Mouse (Mus musculus) C2C12 (cell line): ENCODE results near the gene Cdkn1b. TPM values are rescaled to one million over a fixed set of nuclear protein-coding genes. Genes with fewer than 3 reads are reported as not detected.
A peak's percentile ranks its signal among the peaks of the same experiment; 100 is the strongest.

Source experiments
- H3K27me3 ChIP-seq: one replicate; pipeline ENCODE4 v1.6.1; 2011; ENCODE audit not compliant: control insufficient read depth, insufficient read depth, insufficient read length
- H3K36me3 ChIP-seq: one replicate; pipeline ENCODE4 v1.6.1; 2011; ENCODE audit not compliant: control insufficient read depth, insufficient read depth
- H3K4me3 ChIP-seq: one replicate; pipeline ENCODE4 v1.5.1; 2011; ENCODE audit warnings: mild to moderate bottlenecking, control low read depth; ENCODE audit not compliant: poor library complexity, insufficient read depth, severe bottlenecking
- H3K79me2 ChIP-seq: one replicate; pipeline ENCODE4 v1.6.1; 2011; ENCODE audit not compliant: control insufficient read depth, insufficient read depth
- H3K79me3 ChIP-seq: one replicate; pipeline ENCODE4 v1.6.1; 2011; ENCODE audit warnings: low read depth, control low read depth
- H3ac ChIP-seq: one replicate; pipeline ENCODE3; 2011; ENCODE audit warnings: low read depth; ENCODE audit not compliant: control insufficient read depth, insufficient read length
- CEBPB ChIP-seq: IDR thresholded peaks from one replicate; pipeline ENCODE4 v1.6.1; 2011; ENCODE audit warnings: low read depth, mild to moderate bottlenecking, control low read depth, moderate library complexity
- CTCF ChIP-seq: IDR thresholded peaks from one replicate; pipeline ENCODE4 v1.5.1; 2011; ENCODE audit not compliant: control insufficient read depth, insufficient read depth, insufficient read length
- FOSL1 ChIP-seq: IDR thresholded peaks from one replicate; pipeline ENCODE4 v1.8.0; 2011; ENCODE audit warnings: mild to moderate bottlenecking, low read length; ENCODE audit not compliant: poor library complexity, insufficient read depth, severe bottlenecking
- MAX ChIP-seq: IDR thresholded peaks from one replicate; pipeline ENCODE4 v1.6.1; 2011; ENCODE audit warnings: mild to moderate bottlenecking, control low read depth
- MYOD1 ChIP-seq: IDR thresholded peaks from one replicate; pipeline ENCODE4 v1.6.1; 2011; ENCODE audit warnings: low read depth; ENCODE audit not compliant: control insufficient read depth, insufficient read length
- MYOG ChIP-seq: IDR thresholded peaks from one replicate; pipeline ENCODE4 v1.6.1; 2011; ENCODE audit not compliant: control insufficient read depth, insufficient read length; ENCODE audit errors: extremely low read depth
- USF1 ChIP-seq: IDR thresholded peaks from one replicate; pipeline ENCODE4 v1.6.1; 2011; ENCODE audit warnings: low read depth, mild to moderate bottlenecking, control low read depth, moderate library complexity
- polyA plus RNA-seq: library from polyadenylated mRNA; unstranded; fragments of >200 nt; fragmentation: generic; extraction: Trizol; gene quantifications from one replicate; pipeline ENCODE4 v1.2.1, GENCODE M21; 2012; ENCODE audit warnings: missing spikeins

Gene Cdkn1b
- polyA plus RNA-seq, 1 experiment = 15.8 TPM

- Histone ChIP-seq H3K36me3 (peaks cover 10% of the 10 kb centered on the region), H3K79me3 (peaks cover 56% of the 10 kb centered on the region), H3K27me3 (no peaks in the 10 kb centered on the region), H3ac (peak overlapping the region; percentile 85), H3K79me2 (peaks cover 73% of the 10 kb centered on the region), H3K4me3 (peak overlapping the region; percentile 52)
- TF ChIP-seq USF1 (peak; percentile 65), CEBPB (no peak)
Measured at GRCm38 (mm10) chr6:134928889-134929310, 8.7 kb downstream of the Cdkn1b start.

- H3K79me3 ChIP-seq = peaks cover 50% of the 10 kb centered on the region
- peaks cover 8% of the 10 kb centered on the region for H3K36me3 ChIP-seq
- peaks cover 69% of the 10 kb centered on the region for H3K79me2 ChIP-seq
- peak overlapping the region; percentile 48 for H3ac ChIP-seq
- peak overlapping the region; percentile 52 for H3K4me3 ChIP-seq
- TF ChIP-seq MAX = no peak
- TF ChIP-seq MYOG = no peak
- no peak for TF ChIP-seq CEBPB
- peak; percentile 30 for TF ChIP-seq USF1
- TF ChIP-seq MYOD1 = no peak
- no peak for TF ChIP-seq FOSL1
- TF ChIP-seq CTCF = no peak
- no peaks in the 10 kb centered on the region for H3K27me3 ChIP-seq
Measured at GRCm38 (mm10) chr6:134929926-134930325, 9.7 kb downstream of the Cdkn1b start.

- TF ChIP-seq CTCF = no peak
- no peak for TF ChIP-seq MYOG
- no peak for TF ChIP-seq USF1
- no peak for TF ChIP-seq MYOD1
- no peak for TF ChIP-seq CEBPB
- TF ChIP-seq MAX = no peak
- no peak for TF ChIP-seq FOSL1
- Histone ChIP-seq H3ac (peak overlapping the region; percentile 48), H3K79me2 (peaks cover 66% of the 10 kb centered on the region), H3K27me3 (no peaks in the 10 kb centered on the region), H3K36me3 (peaks cover 7% of the 10 kb centered on the region), H3K79me3 (peaks cover 45% of the 10 kb centered on the region), H3K4me3 (peak overlapping the region; percentile 52)
Measured at GRCm38 (mm10) chr6:134930383-134930782, 10.2 kb downstream of the Cdkn1b start.

GRCm38 (mm10) chr6:134931146-134931545 lies 10.9 kb downstream of the Cdkn1b start:
- H3K36me3 ChIP-seq = peaks cover 7% of the 10 kb centered on the region
- H3K4me3 ChIP-seq = no peak overlapping the region
- H3K27me3 ChIP-seq = no peaks in the 10 kb centered on the region
- H3K79me3 ChIP-seq = peaks cover 46% of the 10 kb centered on the region
- no peak overlapping the region for H3ac ChIP-seq
- H3K79me2 ChIP-seq = peaks cover 66% of the 10 kb centered on the region
- no peak for TF ChIP-seq MYOG
- TF ChIP-seq FOSL1 = no peak
- TF ChIP-seq USF1 = no peak
- TF ChIP-seq MYOD1 = no peak
- no peak for TF ChIP-seq CTCF
- no peak for TF ChIP-seq MAX
- no peak for TF ChIP-seq CEBPB

GRCm38 (mm10) chr6:134932486-134933206 lies 12.4 kb downstream of the Cdkn1b start:
- H3K27me3 ChIP-seq = no peaks in the 10 kb centered on the region
- peaks cover 11% of the 10 kb centered on the region for H3K36me3 ChIP-seq
- peaks cover 78% of the 10 kb centered on the region for H3K79me2 ChIP-seq
- H3ac ChIP-seq = peak overlapping the region; percentile 32
- TF ChIP-seq CTCF (no peak), CEBPB (no peak), MAX (no peak), MYOD1 (no peak), MYOG (no peak), FOSL1 (no peak), USF1 (no peak)
- peaks cover 50% of the 10 kb centered on the region for H3K79me3 ChIP-seq
- no peak overlapping the region for H3K4me3 ChIP-seq

GRCm38 (mm10) chr6:134933207-134933558 lies 13.0 kb downstream of the Cdkn1b start:
- no peaks in the 10 kb centered on the region for H3K27me3 ChIP-seq
- H3ac ChIP-seq = no peak overlapping the region
- TF ChIP-seq USF1 = no peak
- no peak for TF ChIP-seq MYOG
- TF ChIP-seq MYOD1 = no peak
- TF ChIP-seq CTCF = no peak
- no peak for TF ChIP-seq CEBPB
- TF ChIP-seq MAX = no peak
- peaks cover 50% of the 10 kb centered on the region for H3K79me3 ChIP-seq
- H3K36me3 ChIP-seq = peaks cover 11% of the 10 kb centered on the region
- peaks cover 80% of the 10 kb centered on the region for H3K79me2 ChIP-seq
- H3K4me3 ChIP-seq = no peak overlapping the region
